Mouse (Mus musculus): ENCODE measurements around the gene AL731706.2.
A peak's percentile ranks its signal among the peaks of the same experiment; 100 is the strongest.
"Not testable (repeated sequence)": the region's sequence is repeated elsewhere in the genome, so short reads cannot be mapped to it uniquely, and the experiment has no call there.

Gene AL731706.2

DNA sequence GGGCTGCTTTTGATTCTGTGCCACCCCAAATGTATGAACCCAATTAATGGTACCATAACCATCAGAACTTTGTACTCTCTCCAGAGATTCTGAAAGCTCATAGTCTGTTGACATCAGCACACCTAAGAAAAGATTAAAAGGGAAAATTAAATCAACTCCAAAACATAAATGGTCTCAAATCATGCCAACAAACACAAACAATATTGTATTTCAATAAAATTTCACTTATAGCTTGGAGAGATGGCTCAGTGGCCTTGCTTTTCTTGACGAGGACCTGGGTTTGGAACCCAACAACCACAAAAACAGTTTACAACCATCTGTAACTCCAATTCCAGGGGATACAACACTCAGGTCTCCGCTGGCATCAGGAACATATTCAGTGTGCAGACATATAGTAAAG, at the start of gene AL731706.2:
AL731706.2 (minus strand) TSS at position 101 of the 400 bp plus-strand sequence.
- DNase-seq (ENCODE audit: low spot score in 2 of 2), result no peak

DNA sequence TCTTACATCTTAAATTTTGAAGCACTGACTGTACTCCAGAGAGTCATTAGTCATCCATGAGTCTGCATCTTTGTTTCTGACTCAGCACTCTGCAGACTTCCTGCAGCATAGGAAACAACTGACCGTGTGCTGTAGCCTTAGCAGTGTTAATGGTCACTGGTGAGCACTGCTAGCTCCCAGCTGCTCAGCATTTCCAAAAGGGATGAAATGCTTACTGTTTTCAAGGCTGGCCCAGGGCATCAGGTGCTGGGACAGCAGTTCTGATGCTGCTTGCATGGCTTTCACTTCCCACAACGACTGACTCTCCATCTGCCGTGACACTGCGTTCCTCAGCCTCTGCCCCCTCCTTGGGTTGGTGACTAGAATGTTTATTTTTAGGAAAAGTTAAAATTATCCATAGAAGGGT, 35.5 kb upstream of the AL731706.2 start:
- DNase-seq (ENCODE audit: low spot score in 2 of 2), result peak in 1 of 2 experiments; percentile 10

DNA sequence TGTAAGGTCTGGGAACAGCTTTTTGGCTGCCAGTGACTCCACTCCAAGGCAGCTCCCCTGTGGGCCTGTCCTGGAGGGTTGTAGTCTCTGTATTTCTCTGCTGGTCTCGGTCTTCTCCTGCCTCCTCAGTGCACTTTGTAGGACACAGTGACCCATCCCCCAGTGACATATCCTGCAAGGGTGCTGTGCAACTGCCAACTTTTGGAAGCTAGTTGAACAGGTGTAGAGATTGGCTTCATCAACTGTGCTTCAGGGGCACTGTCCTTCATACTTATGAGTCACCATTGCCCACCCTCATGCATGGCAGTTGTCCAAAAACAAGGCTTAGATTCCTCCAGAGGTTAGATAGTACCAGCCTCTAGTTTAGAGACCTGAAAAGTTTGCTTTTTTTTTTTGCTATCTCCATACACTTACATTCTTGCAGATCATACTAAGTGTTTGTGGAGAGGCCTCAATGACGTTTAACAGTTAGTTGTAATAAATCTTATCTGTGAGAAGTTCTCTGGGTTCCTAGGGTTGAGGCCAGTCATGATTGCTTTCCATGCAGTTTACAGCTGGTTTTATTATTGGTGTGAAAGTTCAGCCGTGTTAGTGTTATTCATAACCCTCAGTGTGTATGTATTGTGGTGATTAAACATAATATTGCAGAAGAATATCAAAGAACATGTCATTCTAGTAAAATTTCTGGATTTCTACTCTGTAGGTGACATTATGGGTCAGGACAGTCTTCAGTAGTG, 34.9 kb upstream of the AL731706.2 start:
- no peak for DNase-seq (ENCODE audit: low spot score in 2 of 2)

DNA sequence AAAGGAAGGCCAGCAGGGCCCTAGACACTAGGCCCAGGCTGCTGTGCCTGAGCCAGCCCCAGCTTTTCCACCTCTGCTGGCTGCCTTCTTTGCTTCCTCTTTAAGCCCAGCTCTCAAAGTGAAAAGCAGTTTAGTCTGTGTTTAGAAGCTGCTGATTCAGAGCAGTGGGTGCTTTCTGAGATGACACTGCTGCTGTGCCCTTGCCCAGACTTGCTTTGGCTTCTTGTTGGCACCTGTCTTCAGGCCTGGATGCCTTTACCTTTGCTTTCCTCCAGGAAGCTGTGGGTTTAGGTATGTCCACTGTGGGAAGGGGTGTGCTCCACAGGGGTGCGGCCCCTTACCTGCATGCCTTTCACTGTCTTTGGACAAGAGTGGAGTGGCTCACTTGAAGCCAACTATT, 34.0 kb upstream of the AL731706.2 start:
- DNase-seq (ENCODE audit: low spot score in 2 of 2), result peak; percentile 71 to 75

DNA sequence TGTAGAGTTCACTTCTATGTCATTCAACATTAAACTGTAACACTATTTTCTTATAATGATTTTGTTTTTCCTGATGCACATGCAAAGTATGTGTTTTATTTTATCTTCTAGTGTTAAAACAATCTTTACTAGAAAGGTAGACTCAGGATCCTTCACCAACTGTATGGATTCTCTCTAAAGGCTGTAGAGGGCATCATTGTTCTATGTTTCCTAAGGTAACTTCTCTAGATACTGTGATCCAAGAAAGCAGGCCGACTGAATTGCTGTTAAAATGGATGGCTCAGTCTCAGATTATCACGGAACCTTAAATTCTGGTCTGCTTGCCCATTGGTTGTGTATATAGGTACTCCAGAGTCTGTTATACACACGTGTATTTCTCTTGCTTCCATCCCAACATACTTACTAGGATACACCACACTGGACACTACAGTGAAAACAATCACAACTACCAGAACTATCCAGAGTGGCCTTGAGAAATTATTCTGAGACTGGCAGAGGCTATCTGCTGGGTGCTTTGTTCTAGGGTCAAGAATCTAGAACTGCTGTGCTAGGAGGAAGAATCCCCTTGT, 28.9 kb upstream of the AL731706.2 start:
- DNase-seq (ENCODE audit: low spot score in 2 of 2), result no peak

DNA sequence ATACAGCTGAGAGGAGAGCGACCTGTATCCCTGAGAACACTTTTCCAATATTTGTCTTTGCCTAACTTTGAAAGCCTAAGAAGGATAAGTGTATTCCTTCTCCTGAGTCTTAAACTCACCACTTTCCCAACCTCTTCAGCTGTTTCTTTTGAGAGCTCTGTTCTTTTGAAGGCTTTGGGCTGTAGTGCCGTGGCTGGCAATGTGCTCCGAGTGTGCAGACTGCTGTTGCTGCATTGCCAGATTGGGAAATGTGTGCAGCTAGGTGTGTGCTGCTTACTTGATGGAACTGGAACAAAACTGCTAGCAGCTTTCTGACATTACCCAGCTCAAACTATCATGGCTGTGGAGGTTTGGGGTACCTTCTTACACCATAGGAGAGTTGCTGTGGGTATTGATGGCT, 27.5 kb upstream of the AL731706.2 start:
- DNase-seq (ENCODE audit: low spot score in 2 of 2), result no peak

DNA sequence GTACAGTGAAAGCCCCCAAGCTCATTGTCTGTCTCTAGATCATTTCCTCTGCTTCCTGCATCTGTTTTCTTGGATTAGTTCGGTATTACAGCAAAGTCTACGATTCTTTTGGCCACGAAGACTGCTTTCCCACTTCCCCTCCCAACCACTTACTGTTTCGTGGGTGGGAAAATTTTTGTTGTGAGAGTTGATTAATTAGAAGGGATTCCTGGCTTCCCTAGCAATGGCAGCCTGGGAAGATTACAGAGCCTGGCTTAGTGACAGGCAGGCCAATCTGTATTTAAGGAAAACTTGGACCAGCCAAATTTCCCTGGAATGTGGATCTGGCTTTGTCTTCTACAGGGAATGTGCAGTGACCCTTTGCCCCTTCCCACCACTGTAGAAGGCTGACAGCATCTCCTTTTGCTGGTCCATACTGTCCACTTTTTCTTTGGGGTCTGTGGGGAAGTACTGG, 26.5 kb upstream of the AL731706.2 start:
- DNase-seq (ENCODE audit: low spot score in 2 of 2), result no peak

DNA sequence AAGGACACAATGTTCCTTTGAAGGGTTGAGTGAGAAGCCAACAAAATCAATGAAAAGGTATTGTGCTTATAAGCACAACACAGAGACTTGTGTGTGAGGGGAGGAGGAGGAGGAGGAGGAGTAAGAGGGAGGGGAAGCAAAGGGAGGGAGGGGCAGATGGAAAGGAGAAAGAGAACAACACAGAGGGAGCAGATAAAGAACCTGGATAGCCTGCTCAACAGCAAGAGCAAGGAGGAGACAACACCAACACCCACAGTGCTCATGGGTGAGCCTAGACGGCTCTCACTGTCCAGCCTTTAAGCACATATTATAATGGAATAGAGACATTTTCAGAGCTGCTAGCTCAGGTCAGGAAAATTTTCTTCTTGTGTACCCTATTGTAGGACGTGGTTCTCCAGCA, 23.8 kb upstream of the AL731706.2 start:
- DNase-seq (ENCODE audit: low spot score in 2 of 2), result no peak

DNA sequence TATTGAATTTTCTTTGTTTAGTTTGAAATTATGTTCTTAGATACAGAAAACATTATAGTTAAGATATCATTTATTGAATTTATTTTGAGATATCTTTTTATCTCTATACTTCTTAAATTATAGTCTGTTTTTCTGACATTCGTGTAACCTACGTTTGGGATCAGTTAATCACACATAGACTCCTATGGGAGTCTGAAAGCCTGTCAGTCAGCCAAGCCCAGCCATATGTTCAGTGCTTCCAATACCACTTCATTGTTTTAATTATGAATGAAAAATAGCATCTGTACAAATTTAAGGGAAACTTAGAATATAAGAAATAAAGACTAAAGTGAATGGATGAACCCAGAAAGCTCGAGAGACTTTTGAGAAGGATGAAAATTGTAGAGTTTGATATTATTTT, 23.1 kb upstream of the AL731706.2 start:
- DNase-seq (ENCODE audit: low spot score in 2 of 2), result no peak

DNA sequence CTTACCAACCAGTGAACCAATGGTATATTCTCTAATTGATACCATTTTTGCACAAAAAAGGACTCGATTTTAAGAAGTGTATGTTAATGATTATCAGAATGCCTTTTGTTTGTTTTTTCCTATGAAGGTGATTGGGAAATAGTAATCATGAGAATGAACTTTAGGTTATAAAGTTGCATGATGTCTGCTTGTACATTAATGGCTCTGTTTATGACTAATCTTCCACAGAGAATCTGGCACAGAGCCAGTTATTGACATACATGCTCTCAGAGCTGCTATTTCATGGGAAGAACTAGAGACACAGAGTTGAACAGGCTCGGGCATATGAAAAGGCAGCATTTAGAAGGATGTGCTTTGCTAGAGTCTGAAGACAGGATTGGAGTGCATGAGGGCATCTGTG, 10.7 kb upstream of the AL731706.2 start:
- DNase-seq (ENCODE audit: low spot score in 2 of 2), result no peak

DNA sequence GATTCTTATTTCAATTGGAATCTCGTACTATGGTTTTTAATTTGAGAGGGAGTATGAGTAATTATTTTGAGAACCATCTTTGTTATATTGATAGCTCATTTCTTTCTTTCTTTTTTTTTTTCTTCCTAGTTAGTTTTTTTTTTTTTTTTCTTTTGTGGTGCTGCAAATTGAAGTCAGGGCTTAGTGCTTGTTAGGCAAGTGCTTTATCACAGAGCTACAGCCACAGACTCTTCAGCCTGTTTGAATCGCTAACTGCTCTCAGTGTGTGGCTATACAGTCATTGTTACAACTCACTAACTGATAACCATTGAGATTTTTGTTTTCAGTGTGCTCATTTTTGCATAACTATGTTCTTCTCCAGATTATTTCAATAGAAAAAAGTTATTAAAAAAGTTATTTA, 9.0 kb upstream of the AL731706.2 start:
- DNase-seq (ENCODE audit: low spot score in 2 of 2), result no peak

DNA sequence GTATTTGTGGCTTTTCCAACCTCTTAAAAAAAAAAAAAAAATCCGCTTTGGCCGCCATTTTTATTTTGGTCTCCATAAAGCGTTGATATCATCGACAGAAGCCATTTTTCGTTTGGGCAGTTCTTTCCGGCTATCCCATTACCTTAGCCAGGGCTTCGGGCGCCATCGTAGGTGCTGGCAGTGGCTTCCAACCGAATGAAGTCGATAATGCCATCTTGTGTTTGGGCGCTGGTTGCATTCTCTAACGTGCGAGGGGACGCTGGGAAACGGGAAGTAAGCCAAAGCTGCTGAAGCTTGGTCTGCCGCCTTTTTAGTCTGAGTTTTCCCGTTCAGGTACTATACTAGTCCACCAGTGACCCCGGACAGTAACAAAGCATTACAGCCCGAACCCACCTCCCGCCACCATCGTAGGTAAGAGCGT, 6.5 kb upstream of the AL731706.2 start:
- DNase-seq (ENCODE audit: low spot score in 2 of 2), result peak; percentile 95 to 96

DNA sequence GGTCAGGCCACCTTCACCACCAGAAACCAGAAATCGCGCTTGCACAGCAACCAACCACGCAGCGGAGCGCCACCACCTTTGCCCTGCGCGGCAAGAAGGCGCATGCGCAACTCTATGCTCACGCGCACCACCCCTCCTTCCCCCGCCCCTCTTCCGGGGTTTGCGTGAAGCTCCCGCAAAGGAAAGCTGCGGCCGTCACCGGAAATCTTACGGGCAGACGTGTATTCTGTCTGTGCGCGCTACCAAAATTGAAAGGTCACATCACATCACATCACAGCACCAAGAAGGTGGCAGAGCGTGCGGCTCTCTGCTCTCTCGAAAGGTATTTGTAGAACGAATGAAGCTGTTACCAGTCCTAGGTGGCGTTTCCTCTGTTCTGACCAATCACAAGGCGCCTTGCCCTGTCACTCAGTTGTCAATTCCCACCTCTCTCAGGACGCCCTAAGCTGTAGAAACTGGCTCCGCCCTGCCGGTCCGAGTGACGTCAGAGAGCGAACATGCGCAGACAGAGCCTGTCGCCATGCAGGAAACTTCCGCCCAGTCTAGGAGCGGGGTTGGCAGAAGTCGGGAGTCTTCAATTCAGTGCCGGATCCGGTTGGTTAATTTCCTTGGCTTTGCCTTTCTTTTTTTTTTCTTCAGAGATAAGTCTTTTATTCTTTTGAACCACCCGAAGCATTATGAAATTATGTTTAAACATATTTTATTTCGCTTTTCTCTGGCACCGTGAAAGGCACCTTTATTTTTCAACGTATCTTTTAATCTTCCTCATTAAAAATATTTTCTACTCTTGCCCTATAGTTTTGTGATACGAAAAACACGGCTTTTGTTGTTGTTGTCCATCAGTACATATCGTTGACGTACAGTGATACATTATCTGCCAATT, 5.8 kb upstream of the AL731706.2 start, which contains the start of the genes Slx4ip, AL731706.1 and Mkks:
Slx4ip (plus strand) TSS at position 151 of the 883 bp plus-strand sequence.
AL731706.1 (minus strand) TSS at position 322 of the 883 bp plus-strand sequence.
Mkks (minus strand) TSS at position 322 of the 883 bp plus-strand sequence.
- DNase-seq (ENCODE audit: low spot score in 2 of 2), result peak; percentile 99

DNA sequence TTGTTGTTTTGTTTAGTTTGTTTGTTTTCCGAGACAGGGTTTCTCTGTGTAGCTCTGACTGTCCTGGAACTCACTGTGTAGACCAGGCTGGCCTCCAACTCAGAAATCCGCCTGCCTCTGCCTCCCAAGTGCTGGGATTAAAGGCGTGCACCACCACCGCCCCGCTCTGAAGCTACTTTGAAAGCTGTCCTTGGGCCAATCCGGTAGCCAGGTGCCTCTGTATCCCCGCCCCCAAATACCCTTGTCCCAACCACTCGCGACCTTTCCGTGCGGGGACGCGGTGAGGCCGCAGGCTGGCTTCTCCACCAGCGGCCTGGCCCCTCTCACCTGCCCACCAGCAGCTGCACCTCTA, 5.2 kb upstream of the AL731706.2 start:
- not testable (repeated sequence) for DNase-seq (ENCODE audit: low spot score in 2 of 2)

DNA sequence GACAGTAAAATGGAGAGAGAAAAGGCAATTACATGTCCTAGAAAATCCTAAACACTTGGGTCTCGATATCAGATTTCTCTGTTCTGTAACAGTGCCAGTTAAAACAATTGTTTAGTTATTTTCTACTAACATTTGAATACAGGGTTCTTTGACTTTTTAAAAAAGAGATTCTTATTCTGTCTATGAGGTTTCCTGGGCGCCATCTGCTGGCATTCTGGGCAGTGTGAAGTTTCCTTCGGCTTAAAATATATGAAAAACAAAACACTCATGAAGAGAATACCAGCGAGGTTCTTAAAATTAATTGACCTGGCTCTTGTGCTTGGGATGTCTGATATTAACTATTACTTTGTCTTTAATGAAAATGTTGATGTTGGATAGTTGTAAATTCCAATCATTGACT, 1.4 kb upstream of the AL731706.2 start:
- peak in 1 of 2 experiments; percentile 19 for DNase-seq (ENCODE audit: low spot score in 2 of 2)

DNA sequence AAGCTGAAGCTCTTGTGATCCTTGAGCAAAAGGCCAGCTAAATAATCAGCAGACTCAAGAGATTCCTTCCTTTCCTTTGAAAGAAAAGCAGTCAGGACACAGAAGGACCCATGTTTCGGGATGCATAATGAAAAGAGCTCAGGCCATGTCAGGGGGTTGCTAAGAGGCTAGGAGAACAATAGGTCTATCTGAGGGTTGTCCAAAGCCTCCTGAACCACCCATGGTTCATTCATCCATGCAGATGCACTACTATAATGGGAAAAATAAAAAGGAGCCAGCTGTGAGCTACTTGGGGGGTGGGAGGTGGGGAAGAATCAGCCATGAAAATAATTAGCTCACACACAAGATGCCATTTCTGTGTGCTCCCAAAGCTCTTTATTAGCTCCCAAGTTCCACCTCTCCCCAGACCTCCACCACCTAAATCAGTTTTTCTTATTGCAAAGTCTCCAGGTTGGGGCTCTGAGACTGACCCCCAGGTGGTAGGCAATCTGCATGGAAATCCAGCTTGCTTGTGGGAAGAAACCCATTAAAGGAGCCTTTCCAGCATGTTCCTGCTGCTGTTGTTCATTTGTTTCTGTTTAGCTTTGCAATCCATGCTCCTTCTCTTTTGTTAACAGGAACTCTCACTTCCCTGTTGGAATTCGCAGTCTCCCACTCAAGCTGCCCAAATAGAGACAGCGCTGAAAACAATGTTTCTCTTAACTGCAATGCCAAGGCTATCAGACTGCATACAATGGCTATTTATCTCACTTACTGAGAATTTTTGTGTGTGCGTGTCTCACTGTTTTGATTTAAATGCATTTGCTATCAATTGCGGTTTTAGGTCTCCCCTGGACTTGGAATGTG, 30.7 kb downstream of the AL731706.2 start:
- no peak for DNase-seq (ENCODE audit: low spot score in 2 of 2)

DNA sequence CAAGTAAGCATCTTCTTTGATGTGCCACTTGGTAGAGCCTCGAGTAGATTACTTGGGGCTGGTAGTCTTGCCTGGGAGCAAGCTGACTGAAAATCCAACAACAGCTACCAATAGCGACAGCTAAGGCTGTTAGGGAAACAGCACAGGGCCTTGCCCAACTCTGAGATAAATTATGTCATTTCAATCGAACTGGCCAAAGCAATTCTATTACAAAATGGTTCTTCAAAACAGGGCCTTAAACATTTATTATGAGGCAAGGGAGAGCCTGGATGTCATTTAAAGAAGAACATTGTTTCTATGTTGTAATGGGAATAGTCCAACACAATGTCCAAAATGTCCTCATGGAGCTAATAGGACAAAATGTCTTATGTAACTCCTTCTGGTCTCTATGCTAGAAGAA, 35.1 kb downstream of the AL731706.2 start:
- DNase-seq (ENCODE audit: low spot score in 2 of 2), result no peak

DNA sequence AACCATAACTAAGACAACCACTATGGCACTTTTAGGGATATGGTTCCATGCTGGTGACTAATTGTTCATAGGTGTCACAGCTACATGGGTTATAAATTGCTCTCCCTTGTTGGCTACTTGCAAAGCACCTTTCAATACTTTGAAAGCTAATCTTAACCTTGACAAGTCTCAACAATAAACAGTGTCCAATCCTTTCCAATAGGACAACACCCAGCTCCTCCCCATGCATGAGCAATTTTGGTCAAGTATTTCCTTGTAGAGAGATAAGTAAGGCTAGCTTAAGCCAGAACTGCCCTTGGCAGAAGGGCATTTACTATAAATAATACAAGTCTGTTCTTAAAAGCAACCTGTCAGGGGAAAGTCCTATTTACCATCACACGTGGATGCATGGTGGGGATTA, 47.5 kb downstream of the AL731706.2 start:
- no peak for DNase-seq (ENCODE audit: low spot score in 2 of 2)

DNA sequence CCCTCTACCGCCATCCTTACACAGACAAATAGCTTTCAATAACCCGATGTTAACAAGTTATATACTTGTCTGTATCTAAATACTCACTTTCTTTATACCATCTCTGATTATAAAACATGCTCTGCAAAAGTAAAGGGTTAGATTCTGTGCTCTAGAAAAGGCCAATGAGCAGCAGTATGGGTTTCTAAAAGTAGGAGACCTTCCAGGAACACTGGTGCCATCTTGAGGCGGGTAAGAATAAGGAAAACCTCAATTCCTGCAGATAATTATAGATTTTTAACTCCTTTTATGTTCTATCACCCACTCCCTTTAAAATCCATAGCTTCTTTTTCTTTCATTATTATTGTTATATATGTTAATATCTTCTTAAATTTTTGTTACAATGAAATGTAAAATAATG, 49.6 kb downstream of the AL731706.2 start:
- DNase-seq (ENCODE audit: low spot score in 2 of 2), result no peak

Data from urinary bladder, adult 18-20 months (tissue).